8 mouse cellular contexts compared by ENCODE assay signal in the genomic region with DNA sequence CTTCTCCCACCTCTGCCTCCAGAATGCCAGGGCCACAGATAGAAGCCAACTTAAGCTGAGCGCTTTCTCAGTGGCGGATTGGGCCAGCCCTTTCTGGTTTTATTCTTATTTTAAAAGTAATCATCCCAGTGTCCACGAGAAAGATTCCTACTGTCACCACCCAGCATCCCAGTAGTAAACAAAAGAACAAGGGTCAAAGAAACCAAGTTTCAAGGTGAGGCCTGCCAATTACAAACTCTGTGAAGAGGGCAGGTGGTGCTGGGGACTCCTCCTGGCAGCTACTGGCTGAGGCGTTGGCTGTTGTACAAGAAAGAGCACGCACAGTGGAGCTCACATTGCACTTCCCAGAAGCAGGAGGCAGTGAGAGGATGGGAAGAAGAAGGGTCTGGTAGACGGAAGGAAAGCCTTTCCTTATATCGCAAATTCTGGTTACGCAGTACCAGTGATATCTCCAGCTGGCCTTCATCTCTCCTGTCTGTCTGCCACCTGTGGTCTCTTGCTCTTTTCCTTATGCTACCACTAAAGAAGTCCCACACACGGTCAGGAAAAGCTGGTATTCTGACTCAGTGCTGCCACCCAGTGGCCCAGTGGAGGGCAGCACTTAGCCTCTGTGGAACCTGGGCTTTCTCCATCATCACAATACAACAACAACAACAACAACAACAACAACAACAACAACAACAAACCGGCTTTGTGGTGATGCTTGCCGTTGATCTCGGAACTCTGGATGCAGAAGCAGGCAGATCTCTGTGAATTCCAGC. TPM values are rescaled to one million over a fixed set of nuclear protein-coding genes. Genes with fewer than 3 reads are reported as not detected.
DNase-seq lines count a peak whose midpoint lies in the region; ATAC-seq and TF ChIP-seq lines count a peak whose summit lies in the region.

No protein-coding gene starts in this region.

- peak; percentile 51 for DNase-seq in CD4-positive, CD25-positive, alpha-beta regulatory T cell, adult 2 months (ENCODE audit: low read depth, low spot score)
- DNase-seq in MEL (ENCODE audit: low read depth, low spot score): peak; percentile 19
- DNase-seq in embryo, embryonic 10.5 days (ENCODE audit: low spot score): peak; percentile 86
- DNase-seq in heart, postnatal 4 days: peak; percentile 63
- peak; percentile 32 for DNase-seq in layer of hippocampus, adult 9-10 months (ENCODE audit: low spot score)
- DNase-seq in lung, postnatal 4 days: peak; percentile 31 to 41
- DNase-seq in right cerebral cortex, postnatal 36 days (ENCODE audit: low spot score in 2 of 2): peak; percentile 9 to 11

- no peaks in the 10 kb centered on the region for H3K27me3 ChIP-seq in MEL (ENCODE audit: control insufficient read depth in 1 of 2, insufficient read depth in 2 of 2, low read length in 2 of 2)

- H3K36me3 ChIP-seq in MEL (ENCODE audit: control insufficient read depth in 1 of 2, insufficient read depth in 2 of 2, low read length in 2 of 2): no peaks in the 10 kb centered on the region

- TF ChIP-seq POLR2A in MEL (IDR thresholded peaks at IDR 0.05; ENCODE audit: control insufficient read depth in 1 of 2, insufficient read depth in 1 of 2, low read depth in 1 of 2, low read length in 2 of 2, poor library complexity in 1 of 2): no peak

- no peak overlapping the region for H3K27ac ChIP-seq in MEL (ENCODE audit: control insufficient read depth, low read depth, low read length)

- H3K9me3 ChIP-seq in MEL (replicated peaks; ENCODE audit: insufficient read depth, low read length): no peaks in the 10 kb centered on the region

- TF ChIP-seq RAD21 in MEL (IDR thresholded peaks at IDR 0.05; ENCODE audit: low read depth, low read length): peak; percentile 40

- no peaks in the 10 kb centered on the region for H3K79me2 ChIP-seq in MEL (ENCODE audit: control insufficient read depth, insufficient read depth, low read length, poor library complexity)

- no peak for ATAC-seq in CD4-positive, CD25-positive, alpha-beta regulatory T cell, adult 4 months

- peak; percentile 50 to 59 (median 58) for TF ChIP-seq CTCF in MEL (IDR thresholded peaks at IDR 0.05 in 2 of 3, conservative IDR thresholded peaks at IDR 0.05 in 1 of 3; ENCODE audit: control insufficient read depth in 1 of 3, insufficient read depth in 1 of 3, low read depth in 2 of 3, low read length in 3 of 3, poor library complexity in 1 of 3, severe bottlenecking in 1 of 3)

- no peak overlapping the region for H3K4me3 ChIP-seq in MEL (ENCODE audit: control insufficient read depth in 1 of 2, insufficient read depth in 1 of 2, low read depth in 2 of 2, low read length in 2 of 2)

- TF ChIP-seq EP300 in MEL (IDR thresholded peaks at IDR 0.05; ENCODE audit: low read depth in 1 of 2, low read length in 2 of 2): no peak

- no peak overlapping the region for H3K9ac ChIP-seq in MEL (ENCODE audit: control insufficient read depth, low read depth, low read length, poor library complexity, severe bottlenecking)

- no peaks in the 10 kb centered on the region for H3K4me1 ChIP-seq in MEL (ENCODE audit: control insufficient read depth in 1 of 2, insufficient read depth in 2 of 2, low read length in 2 of 2)

TF ChIP-seq in MEL, 35 proteins besides CTCF, POLR2A, EP300 and RAD21:
- TF ChIP-seq MEF2A (IDR thresholded peaks at IDR 0.05; ENCODE audit: extremely low read depth, insufficient replicate concordance, low read depth, low read length, poor library complexity, severe bottlenecking) (no peak), ZC3H11A (IDR thresholded peaks at IDR 0.05; ENCODE audit: low read depth, low read length) (0 out of 2 replicates have a peak, but pooled peaks have one; percentile 9), CHD2 (IDR thresholded peaks at IDR 0.05; ENCODE audit: low read length) (no peak), SMC3 (IDR thresholded peaks at IDR 0.05; ENCODE audit: low read depth, low read length) (peak; percentile 57)
TF ChIP-seq in MEL: peak in this region for 2.

RNA-seq across cellular contexts. Expression of gene Gli2, which starts 29.0 kb away (rescaled TPM):
- polyA plus RNA-seq in CD4-positive, CD25-positive, alpha-beta regulatory T cell, adult 4 months (2017; shearing (Covaris generic)): not detected
- total RNA-seq in MEL (2012; rRNA removed): 1.5 and 1.8 TPM in 2 replicates
- 10 to 100 TPM in 1 of 2 experiments, not detected in 1; 11.3 TPM for polyA plus RNA-seq in MEL (2012; ENCODE audit: insufficient read depth in 1 of 2, insufficient read length in 2 of 2, low read depth in 1 of 2, low replicate concordance in 2 of 2, missing spikeins in 1 of 2)
- 1 to 10 TPM; 4.6 to 5.2 TPM for total RNA-seq in heart, postnatal 4 days (2021)

Comparison
In these comparisons a context has a peak if more than half of its experiments do, and no peak if none do; other contexts are left out.
1. DNase-seq: peak in every context shown above with its lines; median percentile 86 in embryo, embryonic 10.5 days; 63 in heart, postnatal 4 days; 51 in CD4-positive, CD25-positive, alpha-beta regulatory T cell, adult 2 months; 36 in lung, postnatal 4 days; 32 in layer of hippocampus, adult 9-10 months; 19 in MEL; 10 in right cerebral cortex, postnatal 36 days.